ENCODE assay signal across 15 mouse cellular contexts in the genomic region with DNA sequence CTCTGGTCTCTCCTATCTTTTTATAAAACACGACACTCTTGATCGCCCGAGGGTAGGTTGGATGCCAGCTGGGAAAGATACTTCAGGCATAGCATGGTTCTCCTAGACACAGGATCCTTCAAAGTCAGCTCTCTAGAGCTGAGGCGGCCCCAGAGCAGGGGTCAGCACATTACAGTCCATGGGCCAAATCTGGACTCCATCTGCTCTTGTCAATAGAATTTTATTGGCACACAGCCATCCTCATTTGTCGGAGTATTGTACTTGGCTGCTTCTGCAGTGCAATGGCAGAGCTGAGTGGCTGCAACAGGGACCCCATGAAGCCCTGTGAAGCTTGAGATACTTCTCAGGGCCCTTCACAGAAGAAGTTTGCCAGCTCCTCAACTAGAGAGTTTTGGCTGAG. TPM values are rescaled to one million over a fixed set of nuclear protein-coding genes. Genes with fewer than 3 reads are reported as not detected.
A peak's percentile ranks its signal among the peaks of the same experiment; 100 is the strongest.
DNase-seq lines count a peak whose midpoint lies in the region; ATAC-seq lines count a peak whose summit lies in the region.
"Had no signal": no experiment of that assay in that cellular context is flagged by ENCODE, and none has a peak within 500 bp of the region (broad histone marks: within the 10 kb centered on the region; RNA-seq: fewer than 3 reads in every experiment).

No protein-coding gene starts in this region.

- H3K9ac ChIP-seq in kidney, embryonic 15.5 days = no peak overlapping the region
- no peak overlapping the region for H3K9ac ChIP-seq in midbrain, embryonic 15.5 days
- H3K9ac ChIP-seq in midbrain, embryonic 14.5 days (replicated peaks; ENCODE audit: low read length) = no peak overlapping the region
- H3K9ac ChIP-seq: heart, embryonic 15.5 days had no signal

- no peak overlapping the region for H3K4me2 ChIP-seq in kidney, embryonic 15.5 days
- no peak overlapping the region for H3K4me2 ChIP-seq in midbrain, embryonic 15.5 days
- no peak overlapping the region for H3K4me2 ChIP-seq in midbrain, embryonic 14.5 days (ENCODE audit: low read length)
- H3K4me2 ChIP-seq: heart, embryonic 15.5 days had no signal

- H3K9me3 ChIP-seq in kidney, embryonic 15.5 days (replicated peaks) = no peaks in the 10 kb centered on the region
- peaks cover 10% of the 10 kb centered on the region; the same call in 1 of the 2 replicates for H3K9me3 ChIP-seq in midbrain, embryonic 10.5 days (replicated peaks)
- H3K9me3 ChIP-seq in midbrain, embryonic 15.5 days = no peaks in the 10 kb centered on the region
- H3K9me3 ChIP-seq in midbrain, embryonic 14.5 days (ENCODE audit: control insufficient read depth, low read length) = peaks cover 8% of the 10 kb centered on the region; the same call in 1 of the 2 replicates
- H3K9me3 ChIP-seq: heart, embryonic 15.5 days had no signal

- no peaks in the 10 kb centered on the region for H3K27me3 ChIP-seq in kidney, embryonic 15.5 days
- peaks cover 13% of the 10 kb centered on the region; the same call in 1 of the 2 replicates for H3K27me3 ChIP-seq in midbrain, embryonic 10.5 days (ENCODE audit: low read depth, poor library complexity, severe bottlenecking)
- H3K27me3 ChIP-seq in midbrain, embryonic 15.5 days (replicated peaks) = no peaks in the 10 kb centered on the region
- H3K27me3 ChIP-seq in midbrain, embryonic 14.5 days (ENCODE audit: control insufficient read depth, insufficient read depth, low read length) = no peaks in the 10 kb centered on the region
- H3K27me3 ChIP-seq: heart, embryonic 15.5 days; Patski had no signal

- 63% methylated on average over 5 of the region's 5 CpGs for whole genome bisulfite sequencing in kidney, embryonic 15.5 days
- WGBS in midbrain, embryonic 10.5 days = 79% methylated on average over 5 of the region's 5 CpGs
- 56% methylated on average over 5 of the region's 5 CpGs for WGBS in midbrain, embryonic 15.5 days
- WGBS in midbrain, embryonic 14.5 days = 59% methylated on average over 5 of the region's 5 CpGs

- ATAC-seq in kidney, embryonic 15.5 days (replicated peaks; ENCODE audit: low FRiP score) = 0 out of 2 replicates have a peak, but pooled peaks have one; percentile 38
- ATAC-seq in midbrain, embryonic 15.5 days (replicated peaks) = no peak
- ATAC-seq in midbrain, embryonic 14.5 days (ENCODE audit: low FRiP score, low TSS enrichment) = no peak
- ATAC-seq: Patski had no signal

- peak; percentile 14 for DNase-seq in embryo, embryonic 11 days
- no peak for DNase-seq in embryo, embryonic 9.5 days (ENCODE audit: extremely low spot score)
- DNase-seq in kidney, adult 11 months = no peak
- no peak for DNase-seq in midbrain, embryonic 10.5 days (ENCODE audit: low spot score)
- peak; percentile 37 for DNase-seq in midbrain, embryonic 14.5 days
- DNase-seq in natural killer cell, adult 2 months (ENCODE audit: low spot score in 2 of 2) = no peak
- DNase-seq: cerebellum, adult 11 months; heart, adult 11 months; liver; right cerebral cortex, postnatal 4 days; thymus, postnatal 4 days had no signal

- no peak overlapping the region for H3K4me3 ChIP-seq in kidney, embryonic 15.5 days (replicated peaks)
- H3K4me3 ChIP-seq in midbrain, embryonic 10.5 days = no peak overlapping the region
- H3K4me3 ChIP-seq in midbrain, embryonic 15.5 days = no peak overlapping the region
- no peak overlapping the region for H3K4me3 ChIP-seq in midbrain, embryonic 14.5 days (replicated peaks; ENCODE audit: low read depth, low read length)
- H3K4me3 ChIP-seq: heart, embryonic 15.5 days had no signal

- H3K4me1 ChIP-seq in kidney, embryonic 15.5 days = peaks cover 22% of the 10 kb centered on the region
- peaks cover 34% of the 10 kb centered on the region for H3K4me1 ChIP-seq in midbrain, embryonic 10.5 days
- H3K4me1 ChIP-seq in midbrain, embryonic 15.5 days = peaks cover 16% of the 10 kb centered on the region
- peaks cover 15% of the 10 kb centered on the region for H3K4me1 ChIP-seq in midbrain, embryonic 14.5 days (ENCODE audit: control insufficient read depth, insufficient read depth, low read length)

- H3K27ac ChIP-seq in kidney, embryonic 15.5 days = 0 out of 2 replicates have a peak overlapping the region, but pooled peaks have one; percentile 18
- peak overlapping the region; percentile 89 for H3K27ac ChIP-seq in midbrain, embryonic 10.5 days (replicated peaks)
- no peak overlapping the region for H3K27ac ChIP-seq in midbrain, embryonic 15.5 days
- no peak overlapping the region for H3K27ac ChIP-seq in midbrain, embryonic 14.5 days (replicated peaks; ENCODE audit: low read depth, low read length)
- H3K27ac ChIP-seq: heart, embryonic 15.5 days had no signal

- no peaks in the 10 kb centered on the region for H3K36me3 ChIP-seq in kidney, embryonic 15.5 days
- no peaks in the 10 kb centered on the region for H3K36me3 ChIP-seq in midbrain, embryonic 10.5 days
- H3K36me3 ChIP-seq in midbrain, embryonic 15.5 days (replicated peaks) = no peaks in the 10 kb centered on the region
- no peaks in the 10 kb centered on the region for H3K36me3 ChIP-seq in midbrain, embryonic 14.5 days (ENCODE audit: control insufficient read depth, insufficient read depth, low read length)
- H3K36me3 ChIP-seq: heart, embryonic 15.5 days had no signal

RNA-seq across cellular contexts. Expression of a gene that starts 9.1 kb away (rescaled TPM):
- polyA plus RNA-seq in kidney, embryonic 15.5 days (2015; fragmentation: Nextera tagmentation; extraction: Ambion mirVana) = 138 and 150 TPM in 2 replicates
- polyA plus RNA-seq in midbrain, embryonic 10.5 days (2016; fragmentation: Nextera tagmentation; extraction: Ambion mirVana) = 585 and 600 TPM in 2 replicates
- polyA plus RNA-seq in midbrain, embryonic 15.5 days (2015; fragmentation: Nextera tagmentation; extraction: Ambion mirVana) = 329 and 430 TPM in 2 replicates
- polyA plus RNA-seq in midbrain, embryonic 14.5 days (2014; fragmentation: Nextera tagmentation; extraction: Ambion mirVana) = 200 and 310 TPM in 2 replicates

RNA-seq across cellular contexts. Expression of a gene that starts 59.5 kb away (rescaled TPM):
- polyA plus RNA-seq in kidney, embryonic 15.5 days (2015; fragmentation: Nextera tagmentation; extraction: Ambion mirVana) = 90.4 and 94.0 TPM in 2 replicates
- polyA plus RNA-seq in midbrain, embryonic 10.5 days (2016; fragmentation: Nextera tagmentation; extraction: Ambion mirVana) = 48.2 and 49.9 TPM in 2 replicates
- 38.4 and 39.6 TPM in 2 replicates for polyA plus RNA-seq in midbrain, embryonic 15.5 days (2015; fragmentation: Nextera tagmentation; extraction: Ambion mirVana)
- polyA plus RNA-seq in midbrain, embryonic 14.5 days (2014; fragmentation: Nextera tagmentation; extraction: Ambion mirVana) = 22.4 and 30.4 TPM in 2 replicates

Comparison
In these comparisons a context has a peak if more than half of its experiments do, and no peak if none do; other contexts are left out.
1. DNase-seq: peak in embryo, embryonic 11 days (single experiment) and midbrain, embryonic 14.5 days (single experiment); none in embryo, embryonic 9.5 days (single experiment), kidney, adult 11 months (single experiment), midbrain, embryonic 10.5 days (single experiment) and natural killer cell, adult 2 months (0 of 2).
2. H3K27ac ChIP-seq: peak in kidney, embryonic 15.5 days (single experiment) and midbrain, embryonic 10.5 days (single experiment); none in midbrain, embryonic 15.5 days (single experiment) and midbrain, embryonic 14.5 days (single experiment).